ENCODE assay signal across 7 mouse cellular contexts in the genomic region with DNA sequence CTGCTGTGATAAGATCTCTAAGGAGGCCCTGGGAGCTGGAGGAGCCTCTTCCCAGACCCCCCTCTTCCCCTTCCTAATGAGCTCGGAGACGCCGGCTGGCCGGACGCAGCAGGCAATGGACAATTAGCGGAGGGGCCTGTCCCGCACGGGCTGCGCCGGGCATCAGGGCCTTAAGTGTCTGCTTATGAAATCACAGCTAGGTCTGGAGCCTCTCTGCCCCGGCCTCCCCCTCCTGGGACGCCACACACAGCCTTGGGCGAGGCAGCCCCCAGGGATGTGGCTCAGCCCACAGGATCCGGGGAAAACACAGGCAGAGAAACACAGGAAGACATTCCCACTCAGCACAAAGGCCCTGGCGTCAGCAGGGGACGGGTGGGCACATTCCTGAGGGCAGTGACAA.
DNase-seq lines count a peak whose midpoint lies in the region; ATAC-seq and TF ChIP-seq lines count a peak whose summit lies in the region.

No protein-coding gene starts in this region.

- H3K9me3 ChIP-seq in heart, embryonic 11.5 days (replicated peaks; ENCODE audit: control insufficient read depth, low read length): no peaks in the 10 kb centered on the region

- H3K4me1 ChIP-seq in heart, embryonic 11.5 days (ENCODE audit: control insufficient read depth, insufficient read depth, low read length): no peaks in the 10 kb centered on the region

- H3K4me2 ChIP-seq in heart, embryonic 11.5 days: peak overlapping the region; percentile 27; the same call in 1 of the 2 replicates

- WGBS in heart, embryonic 11.5 days (ENCODE audit: insufficient replicate concordance): 28% methylated on average over 16 of the region's 16 CpGs

- no peaks in the 10 kb centered on the region for H3K36me3 ChIP-seq in heart, embryonic 11.5 days (ENCODE audit: control insufficient read depth, insufficient read depth, low read length)

- no peak overlapping the region for H3K9ac ChIP-seq in heart, embryonic 11.5 days (ENCODE audit: low read depth, low read length)

- peak; percentile 85 for DNase-seq in MN1 (ENCODE audit: low spot score)
- DNase-seq in R1 (ENCODE audit: low read depth, low spot score): peak; percentile 21
- peak; percentile 47 to 65 for DNase-seq in kidney, postnatal 4 days
- DNase-seq in left cerebral cortex, adult 2 months (ENCODE audit: extremely low spot score in 1 of 2, low spot score in 2 of 2): no peak
- no peak for DNase-seq in layer of hippocampus, adult 9-11 months

- peaks cover 2% of the 10 kb centered on the region; the same call in 1 of the 2 replicates for H3K27me3 ChIP-seq in heart, embryonic 11.5 days (ENCODE audit: control insufficient read depth, insufficient read depth, low read length)

- TF ChIP-seq CTCF in left cerebral cortex, adult 2 months (IDR thresholded peaks at IDR 0.05): no peak

- no peak overlapping the region for H3K4me3 ChIP-seq in heart, embryonic 11.5 days (ENCODE audit: low read depth, low read length)
- no peak overlapping the region for H3K4me3 ChIP-seq in left cerebral cortex, adult 2 months

- ATAC-seq in heart, embryonic 11.5 days (replicated peaks; ENCODE audit: insufficient number of reproducible peaks, low FRiP score, low TSS enrichment): no peak
- no peak for ATAC-seq in frontal cortex, adult (ENCODE audit: low TSS enrichment)

- intact Hi-C loops in left cerebral cortex, adult 2 months (cut with DNase I): no loop called here

- H3K27ac ChIP-seq in heart, embryonic 11.5 days (ENCODE audit: low read depth, low read length): no peak overlapping the region
- H3K27ac ChIP-seq in left cerebral cortex, adult 2 months: no peak overlapping the region

Comparison
In these comparisons a context has a peak if more than half of its experiments do, and no peak if none do; other contexts are left out.
1. DNase-seq: peak in MN1 (single experiment), R1 (single experiment) and kidney, postnatal 4 days (2 of 2); none in left cerebral cortex, adult 2 months (0 of 2) and layer of hippocampus, adult 9-11 months (single experiment).